Mouse (Mus musculus): ENCODE data around the gene Mef2a.

Gene Mef2a

GRCm38 (mm10) chr7:67206496-67206895, 166.2 kb downstream of the Mef2a start:
- DNase-seq: no peak

- no peak for DNase-seq
These were observed 166.8 kb downstream of the Mef2a start for GRCm38 (mm10) chr7:67205734-67206425.

- no peak for DNase-seq
These were observed 169.0 kb downstream of the Mef2a start for GRCm38 (mm10) chr7:67203625-67204024.

GRCm38 (mm10) chr7:67199412-67199811, 173.2 kb downstream of the Mef2a start:
- DNase-seq: peak; percentile 62

- no peak for DNase-seq
These were observed 188.9 kb downstream of the Mef2a start for GRCm38 (mm10) chr7:67183786-67184185.

Measured in liver (tissue).